Mouse (Mus musculus): ENCODE results near the gene Asap3.

The Asap3 gene

GRCm38 (mm10) chr4:136206033-136206893, at the start of gene Asap3:
Gene Asap3 (plus strand): TSS chr4:136206365.
- peak; percentile 99 for DNase-seq

GRCm38 (mm10) chr4:136158498-136158897, 47.7 kb upstream of the Asap3 start:
- DNase-seq, result no peak

GRCm38 (mm10) chr4:136159802-136160397, 46.3 kb upstream of the Asap3 start:
- peak; percentile 81 for DNase-seq

GRCm38 (mm10) chr4:136163448-136163847, 42.7 kb upstream of the Asap3 start:
- DNase-seq, result peak; percentile 90

GRCm38 (mm10) chr4:136164981-136165380, 41.2 kb upstream of the Asap3 start:
- no peak for DNase-seq

GRCm38 (mm10) chr4:136167701-136168100, 38.5 kb upstream of the Asap3 start:
- DNase-seq, result no peak

GRCm38 (mm10) chr4:136170401-136170800, 35.8 kb upstream of the Asap3 start:
- DNase-seq, result no peak

GRCm38 (mm10) chr4:136171455-136171854, 34.7 kb upstream of the Asap3 start:
- no peak for DNase-seq

GRCm38 (mm10) chr4:136172011-136172541, 34.1 kb upstream of the Asap3 start, which contains the start of gene E2f2:
Gene E2f2 (plus strand): TSS chr4:136172394.
- DNase-seq, result peak; percentile 85

- peak; percentile 86 for DNase-seq
Observed at GRCm38 (mm10) chr4:136172542-136173209, 33.5 kb upstream of the Asap3 start.

- no peak for DNase-seq
Observed at GRCm38 (mm10) chr4:136173210-136173715, 32.9 kb upstream of the Asap3 start.

GRCm38 (mm10) chr4:136174216-136175193, 31.7 kb upstream of the Asap3 start:
- no peak for DNase-seq

- no peak for DNase-seq
Observed at GRCm38 (mm10) chr4:136176022-136176552, 30.1 kb upstream of the Asap3 start.

GRCm38 (mm10) chr4:136177244-136177611, 28.9 kb upstream of the Asap3 start:
- DNase-seq, result peak; percentile 59

GRCm38 (mm10) chr4:136177612-136178474, 28.3 kb upstream of the Asap3 start:
- DNase-seq, result peak; percentile 67

- DNase-seq, result no peak
Observed at GRCm38 (mm10) chr4:136178475-136178921, 27.7 kb upstream of the Asap3 start.

- no peak for DNase-seq
Observed at GRCm38 (mm10) chr4:136179456-136179855, 26.7 kb upstream of the Asap3 start.

- DNase-seq, result peak; percentile 88
Observed at GRCm38 (mm10) chr4:136179998-136180397, 26.2 kb upstream of the Asap3 start.

GRCm38 (mm10) chr4:136180408-136181330, 25.5 kb upstream of the Asap3 start:
- DNase-seq, result peak; percentile 90
